Mouse (Mus musculus) forebrain, embryonic 14.5 days (tissue): ENCODE results near the gene Grid2. TPM values are rescaled to one million over a fixed set of nuclear protein-coding genes. Genes with fewer than 3 reads are reported as not detected.
A peak's percentile ranks its signal among the peaks of the same experiment; 100 is the strongest.

Experiments used
- ATAC-seq: fragments of 200-750 bp; cut with Nextera tagmentation; 2 replicates; pipeline ENCODE4 v1.8.0; 2017; ENCODE audit warnings: mild to moderate bottlenecking, moderate library complexity
- DNase-seq: peaks from one replicate; pipeline ENCODE4 v3.0.0-alpha.2; 2015; ENCODE audit warnings: low spot score
- H3K27ac ChIP-seq: fragments of 300-500 bp; sonication (generic); 2 replicates; pipeline ENCODE4 v1.5.1; 2014; ENCODE audit warnings: low read depth, mild to moderate bottlenecking, control low read depth, low read length, moderate library complexity
- H3K27me3 ChIP-seq: fragments of 300-500 bp; sonication (generic); replicated peaks from 2 replicates; pipeline ENCODE4 v1.6.1; 2014; ENCODE audit warnings: low read length, control low read depth, mixed read lengths; ENCODE audit not compliant: control insufficient read depth, insufficient read depth
- H3K36me3 ChIP-seq: fragments of 300-500 bp; sonication (generic); 2 replicates; pipeline ENCODE4 v1.6.1; 2014; ENCODE audit warnings: low read length, control low read depth; ENCODE audit not compliant: control insufficient read depth, insufficient read depth
- H3K4me1 ChIP-seq: fragments of 300-500 bp; sonication (generic); 2 replicates; pipeline ENCODE4 v1.6.1; 2014; ENCODE audit warnings: antibody characterized with exemption, low read length, control low read depth; ENCODE audit not compliant: control insufficient read depth, insufficient read depth
- H3K4me2 ChIP-seq: fragments of 300-500 bp; sonication (generic); 2 replicates; pipeline ENCODE4 v1.6.1; 2014; ENCODE audit warnings: mild to moderate bottlenecking, control low read depth, low read length
- H3K4me3 ChIP-seq: fragments of 300-500 bp; sonication (generic); 2 replicates; pipeline ENCODE4 v1.5.1; 2014; ENCODE audit warnings: low read depth, low read length, control low read depth
- H3K9ac ChIP-seq: fragments of 300-500 bp; sonication (generic); 2 replicates; pipeline ENCODE4 v1.6.1; 2014; ENCODE audit warnings: mild to moderate bottlenecking, low read length, control low read depth, moderate library complexity
- H3K9me3 ChIP-seq: fragments of 300-500 bp; sonication (generic); replicated peaks from 2 replicates; pipeline ENCODE4 v1.6.1; 2016; ENCODE audit warnings: low read length, control low read depth, mixed read lengths; ENCODE audit not compliant: control insufficient read depth
- WGBS: fragments of 180-500 bp; shearing (Covaris S2); extraction: QIAGEN DNeasy Blood & Tissue Kit; methylation state at CpG from one replicate; pipeline ENCODE4 v1.1.7; 2014; 5-methylcytosine and 5-hydroxymethylcytosine counted together
- polyA plus RNA-seq: library from polyadenylated mRNA; unstranded; fragments of >200 nt; fragmentation: Nextera tagmentation; extraction: Ambion mirVana; gene quantifications from 2 replicates; pipeline ENCODE4 v1.2.1, GENCODE M21; 2014

The Grid2 gene
- polyA plus RNA-seq, 1 experiment from 2014 or later, result 1.7 TPM

GRCm38 (mm10) chr6:63701684-63702083 lies 446.0 kb downstream of the Grid2 start:
- no peak overlapping the region for H3K4me2 ChIP-seq
- ATAC-seq (no peak), DNase-seq (no peak)
- H3K27ac ChIP-seq, result no peak overlapping the region
- no peaks in the 10 kb centered on the region for H3K36me3 ChIP-seq
- no peak overlapping the region for H3K9ac ChIP-seq
- H3K27me3 ChIP-seq, result no peaks in the 10 kb centered on the region
- 88% methylated on average over 1 of the region's 1 CpGs for WGBS
- H3K9me3 ChIP-seq, result no peaks in the 10 kb centered on the region
- no peaks in the 10 kb centered on the region for H3K4me1 ChIP-seq
- no peak overlapping the region for H3K4me3 ChIP-seq

GRCm38 (mm10) chr6:63733740-63734139 lies 478.1 kb downstream of the Grid2 start:
- H3K27me3 ChIP-seq, result no peaks in the 10 kb centered on the region

DNA sequence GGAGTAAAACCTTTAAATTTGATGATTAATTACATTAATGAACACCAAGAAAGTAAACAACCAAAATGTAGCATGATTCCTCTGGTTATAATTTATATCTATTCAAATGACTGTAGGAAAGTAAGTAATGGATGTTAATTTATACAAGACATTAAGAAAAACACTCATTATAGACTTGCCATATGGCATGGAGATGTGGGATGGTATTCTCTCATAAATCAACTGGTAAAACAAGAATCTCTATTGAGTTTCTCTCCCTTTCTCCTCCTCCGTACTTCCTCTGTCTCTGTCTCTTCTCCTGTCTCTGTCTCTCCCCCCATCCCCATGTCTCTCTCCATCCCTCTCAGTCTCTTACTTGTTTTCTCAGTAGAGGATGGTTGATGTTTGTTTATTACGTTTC lies 506.9 kb downstream of the Grid2 start:
- no peaks in the 10 kb centered on the region for H3K9me3 ChIP-seq
- no peak overlapping the region for H3K4me3 ChIP-seq
- no peaks in the 10 kb centered on the region for H3K27me3 ChIP-seq
- H3K36me3 ChIP-seq, result no peaks in the 10 kb centered on the region
- H3K4me2 ChIP-seq, result no peak overlapping the region
- no peak overlapping the region for H3K27ac ChIP-seq
- ATAC-seq (no peak), DNase-seq (no peak)
- H3K9ac ChIP-seq, result no peak overlapping the region
- H3K4me1 ChIP-seq, result no peaks in the 10 kb centered on the region
- WGBS, result 82% methylated on average over 2 of the region's 2 CpGs

More at GRCm38 (mm10) chr6:63733740-63734139, 478.1 kb downstream of the Grid2 start:
- H3K4me3 ChIP-seq, result no peak overlapping the region
- no peaks in the 10 kb centered on the region for H3K9me3 ChIP-seq
- no peak overlapping the region for H3K4me2 ChIP-seq
- no peaks in the 10 kb centered on the region; the same call in 1 of the 2 replicates for H3K4me1 ChIP-seq
- WGBS, result 20% methylated on average over 2 of the region's 2 CpGs
- DNase-seq, result peak; percentile 26
- H3K9ac ChIP-seq, result no peak overlapping the region
- H3K27ac ChIP-seq, result no peak overlapping the region
- no peaks in the 10 kb centered on the region for H3K36me3 ChIP-seq
- ATAC-seq, result no peak

- Histone ChIP-seq H3K27ac (no peak overlapping the region), H3K4me2 (no peak overlapping the region), H3K36me3 (no peaks in the 10 kb centered on the region), H3K9ac (no peak overlapping the region), H3K27me3 (no peaks in the 10 kb centered on the region), H3K4me3 (no peak overlapping the region), H3K9me3 (no peaks in the 10 kb centered on the region), H3K4me1 (no peaks in the 10 kb centered on the region)
- DNase-seq, result no peak
- no peak for ATAC-seq
Observed at GRCm38 (mm10) chr6:63794679-63795078, 539.0 kb downstream of the Grid2 start.

DNA sequence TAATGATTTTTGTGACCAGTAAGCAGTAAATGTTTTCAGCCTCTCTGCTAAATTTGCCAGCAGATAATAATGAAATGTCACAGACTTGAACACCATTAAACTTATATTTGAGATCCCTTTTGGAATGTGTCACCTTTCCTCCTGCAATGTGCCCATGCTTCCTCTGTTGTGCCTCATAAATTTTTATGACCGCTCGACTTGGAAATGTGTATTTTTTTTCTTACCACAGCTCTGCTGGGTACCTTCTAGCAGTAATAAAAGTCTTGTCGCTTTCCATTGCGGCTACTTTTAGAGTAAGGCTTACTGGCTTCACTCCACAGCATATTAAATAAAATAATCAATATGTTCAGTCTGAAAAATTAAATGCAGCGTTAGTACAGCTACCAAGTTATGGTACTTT lies 564.6 kb downstream of the Grid2 start:
- WGBS, result 79% methylated on average over 5 of the region's 5 CpGs
- Histone ChIP-seq H3K4me3 (no peak overlapping the region), H3K27ac (no peak overlapping the region), H3K4me1 (no peaks in the 10 kb centered on the region), H3K9me3 (no peaks in the 10 kb centered on the region), H3K4me2 (no peak overlapping the region), H3K36me3 (no peaks in the 10 kb centered on the region), H3K27me3 (no peaks in the 10 kb centered on the region), H3K9ac (no peak overlapping the region)
- ATAC-seq, result no peak
- DNase-seq, result peak; percentile 4

DNA sequence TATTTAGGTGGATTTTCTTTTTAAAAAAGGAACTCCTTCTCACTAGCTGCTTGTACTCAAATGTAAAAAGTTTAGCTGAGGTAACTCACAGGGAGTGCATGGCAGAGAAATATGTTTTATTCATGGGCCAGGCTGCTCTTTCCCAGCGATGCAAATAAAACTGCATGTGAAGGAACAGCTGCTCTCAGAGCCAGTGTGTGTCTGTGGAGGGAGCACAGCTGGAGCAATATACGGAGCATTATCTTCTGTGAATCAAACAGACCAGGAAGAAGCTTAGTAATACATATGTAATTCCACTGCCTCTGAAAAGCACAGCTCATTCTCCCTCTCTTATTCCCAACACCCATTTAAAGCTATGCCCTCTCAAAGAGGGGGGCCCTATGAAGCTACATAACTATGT lies 607.0 kb downstream of the Grid2 start:
- no peaks in the 10 kb centered on the region for H3K36me3 ChIP-seq
- H3K27me3 ChIP-seq, result no peaks in the 10 kb centered on the region
- H3K4me3 ChIP-seq, result no peak overlapping the region
- ATAC-seq (peak; percentile 75; the same call in 1 of the 2 replicates), DNase-seq (peak; percentile 63)
- H3K27ac ChIP-seq, result no peak overlapping the region
- WGBS, result 22% methylated on average over 2 of the region's 2 CpGs
- no peaks in the 10 kb centered on the region for H3K9me3 ChIP-seq
- H3K9ac ChIP-seq, result no peak overlapping the region
- no peaks in the 10 kb centered on the region for H3K4me1 ChIP-seq
- H3K4me2 ChIP-seq, result no peak overlapping the region

DNA sequence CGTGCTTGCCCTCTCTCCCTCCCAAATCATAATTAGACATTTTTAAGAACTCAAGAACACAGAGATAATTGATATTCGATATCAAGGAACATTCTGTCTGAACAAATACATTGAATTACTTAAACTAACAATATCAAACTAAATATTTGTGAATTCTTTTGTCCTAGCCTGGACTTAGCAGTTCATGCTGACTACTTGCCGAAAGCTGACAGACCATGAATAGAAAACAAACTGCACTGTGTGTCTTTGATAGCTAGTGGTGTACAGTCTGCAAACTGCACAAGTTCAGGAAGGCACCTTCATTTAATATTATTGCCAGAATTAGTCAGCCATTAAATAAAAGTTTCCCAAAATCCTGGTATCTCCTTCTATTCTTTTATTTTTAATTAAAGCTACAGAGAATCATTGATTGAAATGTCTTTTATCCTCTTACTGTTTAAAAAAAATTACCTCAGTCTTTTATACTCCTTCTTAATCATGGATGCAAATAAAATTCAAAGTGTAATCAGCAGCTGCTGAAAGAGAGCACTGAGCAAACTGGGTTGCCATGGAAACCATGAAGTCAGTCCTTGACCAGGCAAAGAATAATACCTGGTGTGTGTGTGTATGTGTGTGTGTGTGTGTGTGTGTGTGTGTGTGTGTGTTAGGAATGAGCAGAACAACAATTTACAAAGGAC lies 621.5 kb downstream of the Grid2 start:
- H3K27ac ChIP-seq, result no peak overlapping the region
- H3K9ac ChIP-seq, result no peak overlapping the region
- no peaks in the 10 kb centered on the region; the same call in 1 of the 2 replicates for H3K4me1 ChIP-seq
- H3K4me3 ChIP-seq, result no peak overlapping the region
- no peaks in the 10 kb centered on the region for H3K9me3 ChIP-seq
- H3K4me2 ChIP-seq, result no peak overlapping the region
- peak; percentile 89 for DNase-seq
- no peaks in the 10 kb centered on the region for H3K27me3 ChIP-seq
- ATAC-seq, result peak; percentile 92
- 19% methylated on average over 3 of the region's 3 CpGs for WGBS
- H3K36me3 ChIP-seq, result no peaks in the 10 kb centered on the region

DNA sequence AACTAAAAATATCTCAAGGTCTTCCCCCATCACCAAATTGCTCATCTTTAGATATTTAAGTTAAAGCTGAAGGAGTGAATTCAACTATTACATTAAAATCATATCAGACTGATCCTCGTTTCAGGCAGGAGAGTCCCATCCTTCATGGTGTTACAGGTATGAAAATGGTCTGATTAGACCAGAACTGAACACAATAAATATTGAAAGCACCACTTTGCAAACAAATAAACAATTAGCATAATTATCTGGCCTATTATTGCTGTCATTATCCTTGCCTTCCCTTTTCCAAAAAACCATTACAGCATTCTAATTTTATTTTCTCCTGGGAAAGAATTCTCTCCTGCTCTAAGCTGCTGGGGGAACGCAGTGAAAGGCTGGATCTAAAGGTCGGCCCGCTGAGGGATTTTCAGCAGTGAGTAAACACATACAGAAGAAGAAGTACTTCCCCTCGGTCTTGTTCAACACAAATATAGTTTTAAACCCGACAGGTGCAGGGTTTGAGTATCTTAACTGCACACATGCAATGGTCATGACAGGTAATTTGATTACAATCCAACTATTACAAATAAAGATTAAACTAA lies 622.2 kb downstream of the Grid2 start:
- no peak overlapping the region for H3K27ac ChIP-seq
- no peaks in the 10 kb centered on the region; the same call in 1 of the 2 replicates for H3K4me1 ChIP-seq
- DNase-seq (peak; percentile 23), ATAC-seq (peak; percentile 60)
- 16% methylated on average over 6 of the region's 6 CpGs for WGBS
- H3K9me3 ChIP-seq, result no peaks in the 10 kb centered on the region
- H3K36me3 ChIP-seq, result no peaks in the 10 kb centered on the region
- no peak overlapping the region for H3K4me2 ChIP-seq
- no peaks in the 10 kb centered on the region for H3K27me3 ChIP-seq
- H3K4me3 ChIP-seq, result no peak overlapping the region
- no peak overlapping the region for H3K9ac ChIP-seq

- H3K27me3 ChIP-seq, result no peaks in the 10 kb centered on the region
- no peak overlapping the region for H3K9ac ChIP-seq
- no peaks in the 10 kb centered on the region for H3K4me1 ChIP-seq
- no peaks in the 10 kb centered on the region for H3K9me3 ChIP-seq
- H3K27ac ChIP-seq, result no peak overlapping the region
- no peaks in the 10 kb centered on the region for H3K36me3 ChIP-seq
- ATAC-seq (peak; percentile 46; the same call in 1 of the 2 replicates), DNase-seq (peak; percentile 37)
- no peak overlapping the region for H3K4me3 ChIP-seq
- no peak overlapping the region for H3K4me2 ChIP-seq
- WGBS, result 41% methylated on average over 3 of the region's 3 CpGs
Observed at GRCm38 (mm10) chr6:63894714-63895113, 639.0 kb downstream of the Grid2 start.
